Mouse (Mus musculus): ENCODE measurements at regions not wholly inside any gene's neighbourhood (a gene's known extent, or its start where the extent isn't known, plus 50 kb on each side); places are given as distances from the start of the nearest gene placed in this dataset.

DNA sequence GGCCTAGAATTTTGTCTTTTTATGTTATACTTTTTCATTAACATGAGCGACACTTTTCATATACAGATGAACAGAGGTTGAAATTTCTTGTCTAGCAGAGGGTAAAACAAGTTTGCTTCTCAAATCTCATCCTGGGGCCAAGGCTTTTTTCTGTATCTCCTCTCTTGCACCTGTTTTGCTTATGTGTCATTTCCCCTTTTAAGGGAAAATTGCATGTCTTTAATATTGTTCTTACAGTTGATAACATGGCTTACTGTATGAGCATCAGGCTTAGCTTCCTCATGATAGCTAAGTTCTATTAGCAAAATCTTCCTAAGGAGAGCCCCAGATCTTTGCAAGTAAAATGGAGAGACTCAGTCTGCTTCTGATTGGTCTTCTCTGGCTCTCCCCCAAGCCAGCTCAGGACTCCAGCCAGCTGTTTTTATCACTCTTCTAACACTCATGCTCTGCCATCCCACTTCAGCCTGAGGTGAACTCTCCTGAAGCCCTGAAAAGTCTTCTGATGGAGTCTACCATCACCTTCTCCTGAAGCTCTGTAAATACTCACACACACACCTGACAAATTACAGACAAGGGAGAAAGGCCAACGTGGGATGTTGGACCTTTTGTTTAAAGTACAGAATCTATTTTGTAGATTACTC is 160.8 kb downstream of the Wdr20rt start:
- no peak for DNase-seq (ENCODE audit: extremely low spot score in 1 of 2, low spot score in 2 of 2)
- Histone ChIP-seq H3K27ac (no peak overlapping the region), H3K4me3 (no peak overlapping the region)
- TF ChIP-seq CTCF (IDR thresholded peaks at IDR 0.05): no peak
- intact Hi-C loops (cut with DNase I): no loop called here

DNA sequence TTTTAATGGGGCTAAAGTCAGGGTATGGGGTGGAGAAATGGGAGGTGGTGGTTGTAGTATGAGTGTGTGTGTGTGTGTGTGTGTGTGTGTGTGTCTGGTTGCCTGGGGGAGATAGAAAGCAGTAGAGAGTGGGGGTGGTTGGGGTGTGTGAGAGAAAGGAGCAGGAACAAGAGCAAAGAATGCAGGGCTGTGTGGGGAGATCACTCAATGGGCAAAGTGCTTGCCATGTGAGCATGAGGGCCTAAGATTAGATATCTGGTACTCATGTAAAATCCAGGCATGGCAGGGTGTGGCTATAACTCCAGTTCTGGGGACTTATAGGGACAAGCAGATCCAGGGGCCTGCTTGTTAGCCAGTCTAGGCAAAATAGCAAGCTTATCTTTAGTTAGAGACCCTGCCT is 161.7 kb downstream of the Wdr20rt start:
- Histone ChIP-seq H3K27ac (no peak overlapping the region), H3K4me3 (no peak overlapping the region)
- intact Hi-C loops (cut with DNase I): no loop called here
- TF ChIP-seq CTCF (IDR thresholded peaks at IDR 0.05): no peak
- no peak for DNase-seq (ENCODE audit: extremely low spot score in 1 of 2, low spot score in 2 of 2)

DNA sequence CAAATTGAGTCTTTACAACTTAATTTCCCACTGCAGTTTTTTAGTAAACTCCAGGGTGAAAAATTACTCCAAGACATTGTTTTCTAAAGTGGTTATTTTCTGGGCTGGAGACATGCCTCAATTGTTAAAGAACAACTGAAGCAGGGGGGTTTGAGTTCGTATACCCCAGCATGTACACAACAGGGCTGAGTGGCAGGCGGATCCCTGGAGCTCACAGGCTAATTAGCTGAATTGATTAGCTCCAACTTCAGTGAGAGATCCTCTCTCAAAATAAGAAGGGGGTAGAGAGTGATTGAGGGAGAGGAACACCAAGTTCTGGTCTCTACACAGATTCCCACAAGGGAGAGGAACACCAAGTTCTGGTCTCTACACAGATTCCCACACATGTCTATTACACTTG is 164.2 kb downstream of the Wdr20rt start:
- intact Hi-C loops (cut with DNase I): no loop called here
- DNase-seq (ENCODE audit: extremely low spot score in 1 of 2, low spot score in 2 of 2): no peak
- Histone ChIP-seq H3K4me3 (no peak overlapping the region), H3K27ac (no peak overlapping the region)
- no peak for TF ChIP-seq CTCF (IDR thresholded peaks at IDR 0.05)

DNA sequence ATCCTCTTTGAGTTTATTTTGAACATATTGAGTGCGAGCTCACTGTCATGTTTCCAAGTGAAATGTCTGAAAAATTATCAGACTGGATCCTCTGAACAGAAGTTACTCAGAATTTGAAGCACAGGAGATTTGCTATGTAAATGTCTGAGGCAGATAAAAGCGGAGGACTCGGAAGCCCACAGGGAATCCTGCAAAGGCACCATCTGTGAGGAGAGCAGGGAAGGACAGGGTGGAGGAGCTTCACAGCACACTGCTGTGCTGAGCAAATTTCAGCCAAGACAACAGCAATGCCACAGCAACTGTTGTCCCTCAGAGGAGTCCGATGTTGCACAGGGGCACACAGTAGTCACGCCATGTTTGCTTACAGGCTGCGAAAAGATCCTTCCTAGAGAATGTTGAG is 165.0 kb downstream of the Wdr20rt start:
- DNase-seq (ENCODE audit: extremely low spot score in 1 of 2, low spot score in 2 of 2): no peak
- intact Hi-C loops (cut with DNase I): loop anchor here (10.0 kb wide), 1 partner anchor 196 kb away; no protein-coding TSS in a partner anchor
- H3K4me3 ChIP-seq: no peak overlapping the region
- H3K27ac ChIP-seq: peak overlapping the region; percentile 19; the same call in 1 of the 2 replicates
- TF ChIP-seq CTCF (IDR thresholded peaks at IDR 0.05): no peak

DNA sequence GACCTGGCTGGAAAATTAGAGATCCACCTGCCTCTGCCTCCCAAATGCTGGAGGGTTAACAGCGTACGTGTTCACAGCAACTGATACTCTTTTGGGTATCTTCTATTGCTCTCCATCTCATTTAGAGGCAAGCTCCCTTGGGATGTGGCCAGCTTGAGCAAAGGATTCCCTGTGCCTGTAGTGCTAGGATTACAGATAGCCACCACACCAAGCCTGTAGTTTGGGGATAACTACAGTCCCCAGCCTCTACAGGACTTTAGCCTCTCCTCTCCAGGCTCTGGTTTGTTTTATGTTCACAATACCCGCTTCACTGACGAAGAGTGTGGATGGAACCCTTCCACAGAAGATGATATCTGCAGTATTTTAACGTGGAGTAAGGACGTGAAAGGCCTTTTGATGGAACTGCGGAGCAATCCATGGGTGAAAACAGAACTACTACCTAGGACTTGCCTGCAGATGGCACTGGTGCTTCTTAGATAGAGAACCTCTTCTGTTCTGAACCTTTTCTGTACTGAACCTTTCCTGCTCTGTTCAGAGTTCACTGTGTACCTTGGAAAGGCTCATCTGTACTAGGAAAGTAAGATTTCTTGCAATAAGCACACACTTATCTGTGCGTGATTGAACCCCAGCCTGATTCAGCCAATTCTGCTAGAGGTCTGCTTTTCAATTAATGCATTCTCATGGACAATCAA is 176.6 kb downstream of the Wdr20rt start:
- intact Hi-C loops (cut with DNase I): loop anchor here (10.0 kb wide), 2 partner anchors 533 to 1823 kb away; partner anchors contain the start of gene Mdga2
- H3K27ac ChIP-seq: no peak overlapping the region
- H3K4me3 ChIP-seq: no peak overlapping the region
- DNase-seq (ENCODE audit: extremely low spot score in 1 of 2, low spot score in 2 of 2): peak; percentile 53 to 57
- peak; percentile 77 for TF ChIP-seq CTCF (IDR thresholded peaks at IDR 0.05)

DNA sequence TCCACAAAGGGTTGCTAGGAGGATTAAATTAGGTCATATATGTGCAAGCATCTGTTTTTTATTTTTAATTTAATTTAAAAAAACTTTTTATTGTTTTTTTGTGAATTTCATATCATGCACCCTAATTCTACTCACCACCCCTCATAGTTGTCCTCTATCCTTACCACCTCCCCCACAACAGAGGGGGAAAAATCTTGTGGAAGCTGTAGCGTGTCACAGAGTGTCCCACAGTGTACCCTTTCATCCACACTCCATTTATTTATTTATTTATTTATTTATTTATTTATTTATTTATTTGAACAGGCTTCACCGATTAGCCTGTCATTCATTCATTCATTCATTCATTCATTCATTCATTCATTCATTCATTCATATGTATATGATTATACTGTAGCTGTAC is 177.8 kb downstream of the Wdr20rt start:
- intact Hi-C loops (cut with DNase I): loop anchor here (10.0 kb wide), 2 partner anchors 532 to 1822 kb away; partner anchors contain the start of gene Mdga2
- no peak overlapping the region for H3K4me3 ChIP-seq
- TF ChIP-seq CTCF (IDR thresholded peaks at IDR 0.05): no peak

DNA sequence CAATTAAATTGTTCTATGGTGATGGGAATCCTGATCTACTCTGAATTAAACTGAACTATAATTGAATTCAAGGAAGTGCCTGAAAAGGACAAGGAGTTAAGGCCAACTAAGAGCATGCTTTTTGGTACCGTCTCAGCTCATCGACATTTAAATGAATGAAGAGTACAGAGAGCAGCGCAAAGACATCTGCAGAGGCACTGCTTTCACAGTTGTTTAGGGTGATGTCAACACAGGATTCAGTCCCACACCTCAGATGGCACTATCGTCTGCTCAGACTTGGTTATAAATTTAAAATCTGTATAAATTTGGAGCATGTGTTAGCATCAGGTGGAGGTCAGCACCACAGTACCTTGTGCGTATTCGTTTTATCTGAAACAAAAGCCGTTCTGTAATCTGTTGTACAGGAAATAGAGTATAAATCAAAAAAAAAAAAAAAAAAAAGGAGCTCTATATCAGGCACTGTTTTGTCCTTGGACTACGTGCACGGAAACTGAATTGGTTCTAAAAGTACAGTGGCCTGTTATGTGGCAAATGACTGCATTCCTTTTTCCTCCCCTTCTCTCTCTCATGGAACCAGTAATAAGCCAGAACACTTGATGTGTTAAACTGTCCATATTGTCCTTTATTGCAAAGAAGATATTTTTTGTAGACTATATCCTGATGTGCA is 187.8 kb downstream of the Wdr20rt start:
- Histone ChIP-seq H3K4me3 (no peak overlapping the region), H3K27ac (no peak overlapping the region)
- no peak for DNase-seq (ENCODE audit: extremely low spot score in 1 of 2, low spot score in 2 of 2)
- intact Hi-C loops (cut with DNase I): no loop called here
- no peak for TF ChIP-seq CTCF (IDR thresholded peaks at IDR 0.05)

More for the DNA sequence above, 177.8 kb downstream of the Wdr20rt start:
- no peak overlapping the region for H3K27ac ChIP-seq
- DNase-seq (ENCODE audit: extremely low spot score in 1 of 2, low spot score in 2 of 2): no peak

DNA sequence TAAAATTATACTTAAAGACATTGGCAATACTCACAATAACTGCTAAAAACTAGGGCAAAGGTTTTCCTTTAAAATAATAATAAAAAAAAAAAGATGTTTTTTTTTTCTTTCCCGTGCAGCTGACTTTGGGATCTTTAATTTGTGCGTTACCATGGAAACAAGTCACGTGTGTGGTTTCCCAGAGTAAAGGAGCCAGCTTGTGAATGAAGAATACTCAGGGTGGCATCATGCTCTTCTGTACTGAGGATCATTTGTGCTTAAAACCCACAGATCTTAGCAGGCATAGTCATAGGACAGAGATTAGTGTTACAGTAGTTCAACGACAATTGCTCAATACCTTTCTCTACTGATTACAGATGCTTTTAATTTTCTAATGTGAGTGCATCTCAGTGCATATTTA is 189.1 kb downstream of the Wdr20rt start:
- no peak overlapping the region for H3K27ac ChIP-seq
- no peak for TF ChIP-seq CTCF (IDR thresholded peaks at IDR 0.05)
- intact Hi-C loops (cut with DNase I): no loop called here
- DNase-seq (ENCODE audit: extremely low spot score in 1 of 2, low spot score in 2 of 2): no peak
- H3K4me3 ChIP-seq: no peak overlapping the region

DNA sequence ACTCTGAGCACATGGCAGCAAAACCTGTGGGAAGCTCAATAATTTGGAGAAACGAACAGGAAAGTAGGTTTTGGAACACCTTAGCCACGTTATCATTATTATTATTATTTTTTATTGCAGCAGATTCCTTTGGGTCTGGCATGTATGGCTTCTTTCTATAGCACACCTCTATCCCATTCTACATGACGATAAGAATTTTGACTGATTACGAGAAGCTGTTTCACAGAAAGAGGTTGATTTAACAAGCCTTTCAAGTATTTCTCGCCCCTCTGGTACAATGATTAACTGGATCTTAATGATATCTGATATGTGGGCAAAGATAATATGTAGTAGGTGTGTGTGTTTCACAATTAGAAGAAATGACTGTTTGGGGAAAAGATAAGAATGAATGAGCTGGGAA is 191.6 kb downstream of the Wdr20rt start:
- Histone ChIP-seq H3K4me3 (no peak overlapping the region), H3K27ac (no peak overlapping the region)
- DNase-seq (ENCODE audit: extremely low spot score in 1 of 2, low spot score in 2 of 2): no peak
- intact Hi-C loops (cut with DNase I): no loop called here
- no peak for TF ChIP-seq CTCF (IDR thresholded peaks at IDR 0.05)

DNA sequence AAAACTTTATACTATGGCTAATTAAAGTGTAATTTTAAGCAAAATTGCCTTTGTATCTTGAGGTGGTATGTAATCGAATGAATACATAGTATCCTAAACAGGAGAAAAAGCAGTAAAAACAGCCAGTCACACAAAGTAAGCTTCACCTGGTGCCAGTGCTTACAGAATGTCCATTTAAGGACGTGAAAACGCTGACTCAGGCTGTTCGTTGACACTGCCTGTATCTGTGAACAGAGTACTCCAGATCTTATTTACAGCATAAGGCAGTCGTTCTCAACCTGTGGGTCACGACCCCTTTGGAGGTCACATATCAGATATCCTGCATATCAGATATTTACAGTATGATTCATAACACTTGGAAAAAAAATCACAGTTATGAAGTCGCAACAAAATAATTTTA is 194.8 kb downstream of the Wdr20rt start:
- Histone ChIP-seq H3K4me3 (no peak overlapping the region), H3K27ac (no peak overlapping the region)
- no peak for DNase-seq (ENCODE audit: extremely low spot score in 1 of 2, low spot score in 2 of 2)
- no peak for TF ChIP-seq CTCF (IDR thresholded peaks at IDR 0.05)
- intact Hi-C loops (cut with DNase I): no loop called here

DNA sequence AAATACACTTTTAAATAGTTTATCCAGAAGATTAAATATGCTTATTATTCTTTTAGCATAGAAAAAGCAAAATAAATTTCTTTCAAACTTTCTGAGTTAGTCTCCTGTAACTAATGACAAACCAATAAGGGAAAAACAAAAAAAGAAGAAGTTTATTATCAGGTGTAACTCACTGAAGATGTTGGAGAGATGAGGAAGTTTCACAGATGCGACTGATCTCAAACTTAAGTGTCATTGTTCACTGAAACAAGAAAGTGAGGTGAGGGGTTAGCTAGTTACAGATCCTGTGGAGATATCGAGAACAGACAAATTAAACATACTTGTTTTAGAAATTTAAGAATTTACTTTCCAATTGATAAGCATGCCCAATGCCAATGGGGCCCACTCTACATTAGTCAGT is 199.2 kb downstream of the Wdr20rt start:
- intact Hi-C loops (cut with DNase I): no loop called here
- Histone ChIP-seq H3K27ac (no peak overlapping the region), H3K4me3 (no peak overlapping the region)
- DNase-seq (ENCODE audit: extremely low spot score in 1 of 2, low spot score in 2 of 2): no peak
- TF ChIP-seq CTCF (IDR thresholded peaks at IDR 0.05): no peak

DNA sequence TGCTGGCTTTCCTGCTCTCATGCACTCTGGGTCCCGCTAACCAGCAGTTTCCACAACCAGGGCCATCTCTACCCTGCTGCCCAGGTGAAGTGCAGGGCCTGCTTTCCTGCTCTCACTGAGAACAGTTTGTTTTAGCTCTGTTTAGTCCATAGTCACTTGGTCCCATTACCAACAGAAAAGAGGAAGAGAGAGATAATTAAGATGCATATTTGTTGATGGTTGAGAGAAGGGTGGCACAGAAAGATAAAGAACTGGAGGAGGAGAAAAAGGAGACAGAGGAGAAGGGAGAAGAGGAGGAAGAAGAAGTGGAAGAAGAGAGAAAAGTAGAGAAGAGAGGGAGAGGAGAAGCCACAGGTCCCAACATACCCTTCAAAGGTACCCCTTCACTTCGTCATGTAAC is 200.1 kb downstream of the Wdr20rt start:
- TF ChIP-seq CTCF (IDR thresholded peaks at IDR 0.05): no peak
- no peak overlapping the region for H3K27ac ChIP-seq
- no peak overlapping the region for H3K4me3 ChIP-seq
- no peak for DNase-seq (ENCODE audit: extremely low spot score in 1 of 2, low spot score in 2 of 2)
- intact Hi-C loops (cut with DNase I): no loop called here
